Mouse (Mus musculus) olfactory bulb, adult 2 months (tissue): ENCODE results near the gene Mcu. TPM values are rescaled to one million over a fixed set of nuclear protein-coding genes. Genes with fewer than 3 reads are reported as not detected.

Experiments used
- H3K27ac ChIP-seq: fragments of 200-500 bp; 2 replicates; pipeline ENCODE4 v1.5.1; 2012; ENCODE audit warnings: low read depth, low read length; ENCODE audit not compliant: insufficient read depth
- H3K4me1 ChIP-seq: fragments of 200-500 bp; 2 replicates; pipeline ENCODE4 v1.6.1; 2012; ENCODE audit warnings: low read length; ENCODE audit not compliant: control insufficient read depth, insufficient read depth
- H3K4me3 ChIP-seq: fragments of 200-500 bp; 2 replicates; pipeline ENCODE4 v1.5.1; 2012; ENCODE audit warnings: mild to moderate bottlenecking, low read depth, low read length, moderate library complexity; ENCODE audit not compliant: insufficient read depth
- CTCF ChIP-seq: fragments of 200-500 bp; IDR thresholded peaks from 2 replicates; pipeline ENCODE4 v1.5.1; 2012; ENCODE audit warnings: low read depth, mild to moderate bottlenecking, low read length, moderate library complexity; ENCODE audit not compliant: insufficient read depth
- POLR2A ChIP-seq: fragments of 200-500 bp; IDR thresholded peaks from 2 replicates; pipeline ENCODE4 v1.6.1; 2012; ENCODE audit warnings: mild to moderate bottlenecking, low read depth, low read length, moderate library complexity; ENCODE audit not compliant: insufficient read depth
- WGBS: fragments of 180-500 bp; shearing (Covaris S2); methylation state at CpG from one replicate; pipeline ENCODE4 v1.1.7; 2018; 5-methylcytosine and 5-hydroxymethylcytosine counted together
- polyA plus RNA-seq: library from polyadenylated mRNA; stranded (reverse); fragments of >200 nt; gene quantifications from 2 replicates; pipeline ENCODE4 v1.2.4, GENCODE M21; 2012; ENCODE audit warnings: low replicate concordance; ENCODE audit not compliant: missing spikeins, insufficient read depth, insufficient read length

Gene Mcu
- polyA plus RNA-seq, 1 experiment: not detected

DNA sequence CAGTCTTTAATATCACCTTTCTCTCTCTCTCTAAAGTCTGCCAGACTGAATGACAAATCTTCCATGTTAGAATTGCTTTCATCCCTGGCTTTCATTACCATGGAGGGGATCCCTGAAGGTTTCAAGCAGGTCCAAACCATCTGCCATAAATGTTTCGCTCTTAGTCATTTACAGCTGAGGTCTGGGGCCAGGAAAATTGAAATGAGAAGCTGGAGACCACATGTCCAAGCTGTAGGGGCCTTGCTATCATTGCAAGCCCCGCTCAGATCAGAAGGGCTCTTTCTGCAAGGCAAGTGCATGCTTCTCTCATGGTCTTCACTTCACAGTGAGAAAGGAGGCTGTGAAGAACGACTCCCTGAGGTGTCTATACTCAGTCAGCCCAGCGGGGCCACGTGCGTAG is 132.2 kb downstream of the Mcu start:
- no peak overlapping the region for H3K27ac ChIP-seq
- TF ChIP-seq CTCF (no peak), POLR2A (no peak)
- 93% methylated on average over 6 of the region's 6 CpGs for whole genome bisulfite sequencing

DNA sequence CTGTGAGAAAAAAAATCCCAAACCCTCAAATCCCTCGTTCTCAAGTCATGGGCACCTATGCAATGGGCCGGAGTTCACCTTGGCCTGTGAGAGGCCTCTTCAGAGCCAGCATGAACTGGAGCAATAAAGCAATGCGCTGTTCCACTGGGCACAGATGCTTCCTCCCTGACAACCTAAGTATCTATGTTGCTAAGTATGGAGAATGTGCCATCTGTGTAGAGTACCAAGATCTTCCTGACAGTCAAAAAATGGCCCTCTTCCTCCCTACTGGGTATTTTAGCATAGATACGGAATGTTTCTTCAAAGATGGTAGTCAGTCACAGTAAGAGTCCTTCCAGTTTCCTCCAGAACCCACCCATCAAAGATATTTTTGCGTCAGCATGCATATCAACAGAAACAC is 135.1 kb downstream of the Mcu start:
- Histone ChIP-seq H3K27ac (no peak overlapping the region), H3K4me1 (no peaks in the 10 kb centered on the region; the same call in 1 of the 2 replicates), H3K4me3 (no peak overlapping the region)
- TF ChIP-seq POLR2A (no peak), CTCF (no peak)
- 92% methylated on average over 5 of the region's 5 CpGs for WGBS

More for the DNA sequence above, 132.2 kb downstream of the Mcu start:
- Histone ChIP-seq H3K4me3 (no peak overlapping the region), H3K4me1 (no peaks in the 10 kb centered on the region; the same call in 1 of the 2 replicates)

DNA sequence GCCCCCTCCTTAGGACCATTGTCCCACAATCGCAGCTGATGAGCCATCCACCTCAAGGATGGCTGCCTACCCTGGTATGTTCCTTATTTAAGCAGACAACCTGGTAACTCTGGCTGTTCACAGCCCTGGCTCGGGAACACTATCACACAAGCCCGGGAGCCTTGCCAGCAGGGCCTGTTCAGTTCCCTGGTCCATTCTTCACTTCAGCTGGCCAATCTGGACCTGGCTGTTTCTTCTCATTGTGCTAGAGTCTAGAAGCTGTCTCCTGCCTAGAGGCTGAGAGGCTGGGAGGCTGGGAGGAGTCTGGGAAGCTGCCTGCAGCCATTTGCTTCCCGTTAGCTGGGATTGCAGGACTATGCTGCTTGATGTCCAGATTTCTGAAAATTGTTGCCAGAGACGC is 146.0 kb downstream of the Mcu start:
- TF ChIP-seq POLR2A: no peak
- peaks cover 13% of the 10 kb centered on the region for H3K4me1 ChIP-seq
- H3K4me3 ChIP-seq: no peak overlapping the region
- H3K27ac ChIP-seq: no peak overlapping the region
- 75% methylated on average over 5 of the region's 5 CpGs for WGBS

DNA sequence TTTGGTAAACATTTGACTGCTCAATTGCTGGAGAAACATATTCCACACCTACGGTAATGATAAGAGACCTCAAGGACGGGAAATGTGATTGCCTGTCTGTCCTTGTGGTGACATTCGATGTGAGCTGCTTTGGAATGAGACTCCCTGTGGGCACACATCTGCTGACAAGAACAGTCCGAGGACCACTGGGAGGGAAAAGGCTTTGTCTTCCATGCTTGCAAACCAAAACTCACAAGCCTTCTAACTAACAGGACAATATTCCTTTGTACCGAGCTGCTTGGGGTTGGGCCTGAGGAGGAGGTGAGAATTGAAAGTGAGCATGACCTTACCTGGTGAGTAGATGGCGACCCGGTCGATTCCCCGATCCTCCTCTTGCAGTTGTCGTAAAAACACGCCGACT is 149.2 kb downstream of the Mcu start:
- TF ChIP-seq CTCF (no peak), POLR2A (no peak)

DNA sequence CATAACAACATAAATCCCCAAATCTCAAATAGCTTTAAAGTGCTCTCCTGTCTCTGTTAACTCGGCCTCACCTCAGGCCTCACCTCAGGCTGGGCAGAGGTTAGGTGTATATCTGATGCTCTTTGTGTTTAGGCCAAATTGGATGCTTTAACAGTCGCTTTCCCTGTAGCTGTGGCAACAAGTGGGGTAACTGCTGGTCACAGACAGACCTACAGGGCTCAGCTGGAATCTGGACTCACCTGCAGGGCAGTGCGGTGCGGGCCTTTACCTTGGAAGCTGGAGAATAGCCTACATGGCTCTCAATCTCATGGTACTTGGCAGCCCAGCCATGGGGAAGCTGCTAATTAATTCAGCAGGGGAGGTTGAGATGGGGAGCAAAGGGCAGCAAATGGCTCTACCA is 149.9 kb downstream of the Mcu start:
- TF ChIP-seq CTCF: no peak
- no peak for TF ChIP-seq POLR2A
- Histone ChIP-seq H3K4me1 (peaks cover 3% of the 10 kb centered on the region), H3K27ac (no peak overlapping the region), H3K4me3 (no peak overlapping the region)
- 88% methylated on average over 4 of the region's 4 CpGs for WGBS

More for the DNA sequence above, 149.2 kb downstream of the Mcu start:
- 91% methylated on average over 12 of the region's 12 CpGs for WGBS
- H3K4me3 ChIP-seq: no peak overlapping the region
- no peak overlapping the region for H3K27ac ChIP-seq
- H3K4me1 ChIP-seq: peaks cover 8% of the 10 kb centered on the region

DNA sequence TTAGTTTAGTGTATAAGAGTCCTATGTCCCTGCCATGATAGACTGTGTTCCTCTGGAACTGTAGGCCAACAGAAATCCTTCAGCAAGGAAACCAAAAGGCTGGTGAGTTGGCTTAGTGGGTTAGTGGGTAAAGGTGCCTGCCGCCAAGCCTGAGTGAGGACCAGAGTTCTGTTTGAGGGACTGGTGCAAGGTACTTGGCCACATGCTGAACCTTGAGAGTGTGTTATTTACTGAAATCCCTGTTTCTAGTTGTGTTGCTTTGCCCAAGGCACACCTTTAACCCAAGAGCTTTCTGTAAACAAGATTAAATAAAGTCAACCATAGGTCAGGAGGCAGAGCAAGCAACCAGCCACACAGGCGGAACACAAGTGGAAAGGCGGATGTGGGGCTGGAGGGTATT is 150.9 kb downstream of the Mcu start:
- no peak overlapping the region for H3K4me3 ChIP-seq
- TF ChIP-seq POLR2A (no peak), CTCF (no peak)
- 88% methylated on average over 3 of the region's 3 CpGs for WGBS
- no peaks in the 10 kb centered on the region for H3K4me1 ChIP-seq
- H3K27ac ChIP-seq: no peak overlapping the region

DNA sequence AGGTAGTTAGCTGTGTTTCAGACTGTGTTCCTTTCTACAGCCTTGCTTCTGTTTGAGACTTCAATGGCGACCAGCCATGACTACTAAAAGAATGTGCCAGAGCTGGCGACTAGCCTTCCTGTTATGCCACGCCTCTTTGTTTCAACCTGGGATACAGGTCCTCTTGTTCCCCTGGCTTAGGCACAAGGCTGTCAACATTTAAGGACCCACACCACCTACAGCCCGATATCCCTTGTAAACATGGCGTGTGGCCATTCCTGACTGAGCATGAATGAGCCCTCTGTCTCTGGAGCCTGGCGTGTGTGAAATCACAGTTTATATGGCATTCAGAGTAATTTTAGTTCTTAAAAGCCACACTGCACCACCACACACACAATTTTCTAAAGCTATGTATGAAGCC is 154.2 kb downstream of the Mcu start:
- TF ChIP-seq POLR2A (no peak), CTCF (no peak)
- 76% methylated on average over 6 of the region's 6 CpGs for WGBS
- H3K4me1 ChIP-seq: peaks cover 7% of the 10 kb centered on the region
- no peak overlapping the region for H3K27ac ChIP-seq
- H3K4me3 ChIP-seq: no peak overlapping the region

DNA sequence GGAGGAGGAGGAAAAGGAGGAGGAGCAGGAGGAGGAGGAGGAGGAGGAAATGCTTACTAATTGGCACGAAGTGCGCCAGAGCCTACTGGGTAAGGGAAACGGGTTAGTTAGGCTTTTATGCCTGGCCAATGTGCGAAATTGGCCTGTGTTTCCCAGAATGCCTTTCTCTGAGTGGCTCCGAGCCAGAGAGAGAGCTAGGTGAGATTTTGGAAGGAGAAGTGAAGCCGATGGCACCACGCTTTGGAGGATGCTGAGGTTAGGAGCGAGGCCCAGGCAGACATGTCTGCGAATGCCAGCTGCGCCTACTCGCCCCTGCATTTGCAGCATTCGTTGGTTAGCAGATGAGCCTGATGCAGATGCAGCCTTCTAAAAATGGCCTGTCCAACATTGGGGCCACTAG is 156.7 kb downstream of the Mcu start:
- Histone ChIP-seq H3K4me3 (no peak overlapping the region), H3K4me1 (peaks cover 7% of the 10 kb centered on the region), H3K27ac (no peak overlapping the region; the same call in 1 of the 2 replicates)
- 42% methylated on average over 12 of the region's 12 CpGs for WGBS
- TF ChIP-seq CTCF: no peak
- TF ChIP-seq POLR2A: no peak

DNA sequence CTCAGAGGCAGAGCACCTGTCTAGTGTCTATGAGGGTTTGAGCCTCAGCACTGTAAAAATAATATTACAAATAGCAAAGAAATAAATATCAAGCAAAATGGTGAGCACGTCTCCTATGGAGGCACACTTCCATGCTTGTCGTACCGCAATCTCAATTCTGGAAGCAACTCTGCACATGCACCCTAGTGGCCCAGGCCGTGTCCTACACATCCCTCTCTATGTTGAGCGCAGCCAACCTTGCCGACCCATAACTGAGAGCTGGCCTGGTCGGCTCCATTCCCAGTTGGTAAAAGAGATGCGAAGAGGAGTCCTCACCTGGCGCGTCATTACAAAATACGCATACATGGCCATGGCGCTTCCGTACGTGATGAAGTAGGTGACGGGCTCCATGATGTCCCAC is 161.9 kb downstream of the Mcu start:
- H3K27ac ChIP-seq: no peak overlapping the region
- H3K4me1 ChIP-seq: peaks cover 8% of the 10 kb centered on the region
- H3K4me3 ChIP-seq: no peak overlapping the region
- 97% methylated on average over 15 of the region's 15 CpGs for WGBS
- TF ChIP-seq POLR2A (no peak), CTCF (no peak)

DNA sequence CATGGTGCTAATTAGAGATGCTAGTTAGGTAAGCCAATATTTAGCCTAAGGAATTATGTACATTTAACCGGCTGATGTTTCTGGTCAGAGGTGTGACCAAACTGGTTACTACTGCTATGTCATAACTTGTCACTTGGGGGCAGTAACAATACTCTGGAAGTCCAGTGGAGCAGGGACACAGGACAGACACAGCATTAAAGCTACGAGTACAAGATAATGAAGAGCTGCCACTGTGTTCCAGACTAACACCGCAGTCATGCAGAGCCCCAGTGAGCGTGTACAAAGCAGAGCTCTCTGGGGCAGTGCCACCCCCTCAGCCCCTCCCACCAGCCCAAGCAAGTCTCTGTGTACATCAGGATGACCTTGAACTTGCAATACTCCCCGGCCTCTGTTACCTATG is 164.7 kb downstream of the Mcu start:
- TF ChIP-seq CTCF (no peak), POLR2A (no peak)
- 26% methylated on average over 5 of the region's 5 CpGs for WGBS
- peaks cover 12% of the 10 kb centered on the region for H3K4me1 ChIP-seq
- H3K27ac ChIP-seq: no peak overlapping the region
- no peak overlapping the region for H3K4me3 ChIP-seq
